Mouse (Mus musculus): Measurements from ENCODE around the gene Phlpp2. TPM values are rescaled to one million over a fixed set of nuclear protein-coding genes. Genes with fewer than 3 reads are reported as not detected.

Phlpp2 gene
- total RNA-seq, 1 experiment from 2014 or later = 9.1 TPM

GRCm38 (mm10) chr8:109890794-109891585 lies 22.6 kb downstream of the Phlpp2 start:
- ATAC-seq (ENCODE audit: extremely low read depth, insufficient number of reproducible peaks, low FRiP score, poor library complexity, severe bottlenecking) = no peak

GRCm38 (mm10) chr8:109894636-109895035 lies 26.3 kb downstream of the Phlpp2 start:
- ATAC-seq (ENCODE audit: extremely low read depth, insufficient number of reproducible peaks, low FRiP score, poor library complexity, severe bottlenecking) = no peak

- no peak for ATAC-seq (ENCODE audit: extremely low read depth, insufficient number of reproducible peaks, low FRiP score, poor library complexity, severe bottlenecking)
These were observed 27.0 kb downstream of the Phlpp2 start for GRCm38 (mm10) chr8:109895355-109895754.

- no peak for ATAC-seq (ENCODE audit: extremely low read depth, insufficient number of reproducible peaks, low FRiP score, poor library complexity, severe bottlenecking)
These were observed 34.0 kb downstream of the Phlpp2 start for GRCm38 (mm10) chr8:109902379-109902778.

GRCm38 (mm10) chr8:109903909-109904469 lies 35.6 kb downstream of the Phlpp2 start:
- no peak for ATAC-seq (ENCODE audit: extremely low read depth, insufficient number of reproducible peaks, low FRiP score, poor library complexity, severe bottlenecking)

- ATAC-seq (ENCODE audit: extremely low read depth, insufficient number of reproducible peaks, low FRiP score, poor library complexity, severe bottlenecking) = no peak
These were observed 36.8 kb downstream of the Phlpp2 start for GRCm38 (mm10) chr8:109904928-109905668.

GRCm38 (mm10) chr8:109906907-109907306 lies 38.6 kb downstream of the Phlpp2 start:
- no peak for ATAC-seq (ENCODE audit: extremely low read depth, insufficient number of reproducible peaks, low FRiP score, poor library complexity, severe bottlenecking)

GRCm38 (mm10) chr8:109907376-109907775 lies 39.0 kb downstream of the Phlpp2 start:
- ATAC-seq (ENCODE audit: extremely low read depth, insufficient number of reproducible peaks, low FRiP score, poor library complexity, severe bottlenecking) = no peak

GRCm38 (mm10) chr8:109917277-109917676 lies 48.9 kb downstream of the Phlpp2 start:
- peak; percentile 79 for ATAC-seq (ENCODE audit: extremely low read depth, insufficient number of reproducible peaks, low FRiP score, poor library complexity, severe bottlenecking)

GRCm38 (mm10) chr8:109920406-109921390 lies 52.4 kb downstream of the Phlpp2 start:
- ATAC-seq (ENCODE audit: extremely low read depth, insufficient number of reproducible peaks, low FRiP score, poor library complexity, severe bottlenecking) = no peak

- no peak for ATAC-seq (ENCODE audit: extremely low read depth, insufficient number of reproducible peaks, low FRiP score, poor library complexity, severe bottlenecking)
These were observed 73.4 kb downstream of the Phlpp2 start for GRCm38 (mm10) chr8:109941606-109942360.

GRCm38 (mm10) chr8:109945153-109945632 lies 76.9 kb downstream of the Phlpp2 start:
- ATAC-seq (ENCODE audit: extremely low read depth, insufficient number of reproducible peaks, low FRiP score, poor library complexity, severe bottlenecking) = no peak

- ATAC-seq (ENCODE audit: extremely low read depth, insufficient number of reproducible peaks, low FRiP score, poor library complexity, severe bottlenecking) = no peak
These were observed 77.4 kb downstream of the Phlpp2 start for GRCm38 (mm10) chr8:109945694-109946093.

- no peak for ATAC-seq (ENCODE audit: extremely low read depth, insufficient number of reproducible peaks, low FRiP score, poor library complexity, severe bottlenecking)
These were observed 77.9 kb downstream of the Phlpp2 start for GRCm38 (mm10) chr8:109946272-109946671.

- ATAC-seq (ENCODE audit: extremely low read depth, insufficient number of reproducible peaks, low FRiP score, poor library complexity, severe bottlenecking) = no peak
These were observed 79.3 kb downstream of the Phlpp2 start for GRCm38 (mm10) chr8:109947447-109948284.

GRCm38 (mm10) chr8:109948285-109948564 lies 79.9 kb downstream of the Phlpp2 start:
- ATAC-seq (ENCODE audit: extremely low read depth, insufficient number of reproducible peaks, low FRiP score, poor library complexity, severe bottlenecking) = no peak

GRCm38 (mm10) chr8:109952171-109952570 lies 83.8 kb downstream of the Phlpp2 start:
- no peak for ATAC-seq (ENCODE audit: extremely low read depth, insufficient number of reproducible peaks, low FRiP score, poor library complexity, severe bottlenecking)

Measured in neutrophil, adult 5-6 weeks (primary cell).